Mouse (Mus musculus): ENCODE results near the gene Leng1.

Gene Leng1

GRCm38 (mm10) chr7:3692382-3692986 lies 26.8 kb upstream of the Leng1 start, which contains the start of gene Tsen34:
Gene Tsen34 (plus strand): TSS chr7:3692863.
- no peak for DNase-seq (ENCODE audit: low spot score)

- DNase-seq (ENCODE audit: low spot score) = no peak
Observed at GRCm38 (mm10) chr7:3691919-3692318, 26.3 kb upstream of the Leng1 start.

GRCm38 (mm10) chr7:3685400-3686187 lies 20.0 kb upstream of the Leng1 start:
- no peak for DNase-seq (ENCODE audit: low spot score)

GRCm38 (mm10) chr7:3684698-3685097 lies 19.1 kb upstream of the Leng1 start:
- no peak for DNase-seq (ENCODE audit: low spot score)

GRCm38 (mm10) chr7:3683908-3684550 lies 18.4 kb upstream of the Leng1 start:
- DNase-seq (ENCODE audit: low spot score) = no peak

- DNase-seq (ENCODE audit: low spot score) = peak; percentile 51
Observed at GRCm38 (mm10) chr7:3677342-3677741, 11.7 kb upstream of the Leng1 start, which contains the start of gene Tmc4. Gene Tmc4 (minus strand): TSS chr7:3677553.

- DNase-seq (ENCODE audit: low spot score) = no peak
Observed at GRCm38 (mm10) chr7:3676371-3676770, 10.7 kb upstream of the Leng1 start.

- DNase-seq (ENCODE audit: low spot score) = no peak
Observed at GRCm38 (mm10) chr7:3675228-3675548, 9.5 kb upstream of the Leng1 start.

GRCm38 (mm10) chr7:3674507-3675227 lies 9.0 kb upstream of the Leng1 start:
- peak; percentile 86 for DNase-seq (ENCODE audit: low spot score)

- no peak for DNase-seq (ENCODE audit: low spot score)
Observed at GRCm38 (mm10) chr7:3666921-3667391, 1.3 kb upstream of the Leng1 start.

- DNase-seq (ENCODE audit: low spot score) = no peak
Observed at GRCm38 (mm10) chr7:3664524-3665214, 971 bp downstream of the Leng1 start.

GRCm38 (mm10) chr7:3658578-3658977 lies 7.1 kb downstream of the Leng1 start:
- DNase-seq (ENCODE audit: low spot score) = no peak

GRCm38 (mm10) chr7:3656966-3657365 lies 8.7 kb downstream of the Leng1 start:
- no peak for DNase-seq (ENCODE audit: low spot score)

GRCm38 (mm10) chr7:3646641-3647040 lies 19.0 kb downstream of the Leng1 start:
- no peak for DNase-seq (ENCODE audit: low spot score)

GRCm38 (mm10) chr7:3646188-3646587 lies 19.5 kb downstream of the Leng1 start:
- no peak for DNase-seq (ENCODE audit: low spot score)

GRCm38 (mm10) chr7:3645488-3646025 lies 20.1 kb downstream of the Leng1 start:
- DNase-seq (ENCODE audit: low spot score) = no peak

GRCm38 (mm10) chr7:3644672-3645487 lies 20.8 kb downstream of the Leng1 start, which contains the start of gene Cnot3:
Gene Cnot3 (plus strand): TSS chr7:3645268.
- DNase-seq (ENCODE audit: low spot score) = peak; percentile 88

GRCm38 (mm10) chr7:3644348-3644671 lies 21.3 kb downstream of the Leng1 start:
- peak; percentile 85 for DNase-seq (ENCODE audit: low spot score)

GRCm38 (mm10) chr7:3643843-3644242 lies 21.8 kb downstream of the Leng1 start:
- DNase-seq (ENCODE audit: low spot score) = no peak

- no peak for DNase-seq (ENCODE audit: low spot score)
Observed at GRCm38 (mm10) chr7:3643412-3643811, 22.2 kb downstream of the Leng1 start.

GRCm38 (mm10) chr7:3630478-3630815 lies 35.2 kb downstream of the Leng1 start:
- DNase-seq (ENCODE audit: low spot score) = no peak
